Mouse (Mus musculus) liver, postnatal 0 days (tissue): ENCODE data around the gene Hoxa5. TPM values are rescaled to one million over a fixed set of nuclear protein-coding genes. Genes with fewer than 3 reads are reported as not detected.
A peak's percentile ranks its signal among the peaks of the same experiment; 100 is the strongest.

Experiments used
- ATAC-seq: fragments of 200-750 bp; cut with Nextera tagmentation; 2 replicates; pipeline ENCODE4 v1.8.0; 2017; ENCODE audit warnings: mild to moderate bottlenecking, moderate library complexity
- DNase-seq: peaks from one replicate; pipeline ENCODE4 v3.0.0-alpha.2; 2016
- H3K27ac ChIP-seq: fragments of 300-500 bp; sonication (generic); 2 replicates; pipeline ENCODE4 v1.5.1; 2014; ENCODE audit warnings: antibody characterized with exemption, moderate library complexity, mild to moderate bottlenecking, low read depth
- H3K27me3 ChIP-seq: fragments of 300-500 bp; sonication (generic); 2 replicates; pipeline ENCODE4 v1.6.1; 2014; ENCODE audit warnings: low read length, control low read depth, mixed read lengths; ENCODE audit not compliant: insufficient read depth
- H3K36me3 ChIP-seq: fragments of 300-500 bp; sonication (generic); replicated peaks from 2 replicates; pipeline ENCODE4 v1.6.1; 2014; ENCODE audit warnings: mild to moderate bottlenecking, control low read depth, low read length, moderate library complexity, mixed read lengths; ENCODE audit not compliant: insufficient read depth
- H3K4me1 ChIP-seq: fragments of 300-500 bp; sonication (generic); 2 replicates; pipeline ENCODE4 v1.6.1; 2014; ENCODE audit warnings: antibody characterized with exemption, mild to moderate bottlenecking, control low read depth; ENCODE audit not compliant: insufficient read depth
- H3K4me2 ChIP-seq: fragments of 300-500 bp; sonication (generic); 2 replicates; pipeline ENCODE4 v1.6.1; 2014; ENCODE audit warnings: low read depth, mild to moderate bottlenecking, low read length, moderate library complexity, mixed read lengths
- H3K4me3 ChIP-seq: fragments of 300-500 bp; sonication (generic); 2 replicates; pipeline ENCODE4 v1.5.1; 2014; ENCODE audit warnings: low read depth, low read length
- H3K9ac ChIP-seq: fragments of 300-500 bp; sonication (generic); replicated peaks from 2 replicates; pipeline ENCODE4 v1.6.1; 2014; ENCODE audit warnings: mild to moderate bottlenecking, moderate library complexity
- H3K9me3 ChIP-seq: fragments of 300-500 bp; sonication (generic); 2 replicates; pipeline ENCODE4 v1.6.1; 2016; ENCODE audit warnings: mild to moderate bottlenecking, control low read depth, low read length, mixed read lengths
- CTCF ChIP-seq: sonication (generic); IDR thresholded peaks from 2 replicates; pipeline ENCODE4 v1.5.1; 2016; ENCODE audit warnings: antibody characterized with exemption, low read depth
- EP300 ChIP-seq: IDR thresholded peaks from 2 replicates; pipeline ENCODE4 v1.6.1; 2016; ENCODE audit warnings: antibody characterized with exemption, low read depth, mild to moderate bottlenecking
- WGBS: fragments of 180-500 bp; shearing (Covaris S2); extraction: QIAGEN DNeasy Blood & Tissue Kit; methylation state at CpG from one replicate; pipeline ENCODE4 v1.1.7; 2014; ENCODE audit not compliant: insufficient replicate concordance; 5-methylcytosine and 5-hydroxymethylcytosine counted together
- polyA plus RNA-seq: library from polyadenylated mRNA; unstranded; fragments of >200 nt; fragmentation: Nextera tagmentation; extraction: Ambion mirVana; gene quantifications from 2 replicates; pipeline ENCODE4 v1.2.1, GENCODE M21; 2015

Hoxa5 gene
- polyA plus RNA-seq, 1 experiment from 2014 or later: 0.58 TPM

- Histone ChIP-seq H3K4me1 (peaks cover 8% of the 10 kb centered on the region; the same call in 1 of the 2 replicates), H3K4me2 (no peak overlapping the region), H3K9me3 (no peaks in the 10 kb centered on the region), H3K27ac (no peak overlapping the region), H3K9ac (no peak overlapping the region), H3K4me3 (no peak overlapping the region), H3K27me3 (peaks cover 55% of the 10 kb centered on the region), H3K36me3 (no peaks in the 10 kb centered on the region)
- DNase-seq: no peak
- 57% methylated on average over 10 of the region's 10 CpGs for WGBS
- TF ChIP-seq CTCF: no peak
- no peak for TF ChIP-seq EP300
- ATAC-seq: no peak
These were observed 20.9 kb downstream of the Hoxa5 start for GRCm38 (mm10) chr6:52183311-52184080.

- Histone ChIP-seq H3K4me2 (no peak overlapping the region), H3K27me3 (peaks cover 53% of the 10 kb centered on the region), H3K4me3 (no peak overlapping the region), H3K9ac (no peak overlapping the region), H3K36me3 (no peaks in the 10 kb centered on the region), H3K9me3 (no peaks in the 10 kb centered on the region), H3K4me1 (peaks cover 8% of the 10 kb centered on the region; the same call in 1 of the 2 replicates), H3K27ac (no peak overlapping the region)
- ATAC-seq: no peak
- WGBS: 75% methylated on average over 1 of the region's 1 CpGs
- DNase-seq: no peak
- TF ChIP-seq CTCF (no peak), EP300 (no peak)
These were observed 21.6 kb downstream of the Hoxa5 start for GRCm38 (mm10) chr6:52182793-52183192.

- no peak overlapping the region for H3K4me2 ChIP-seq
These were observed 22.4 kb downstream of the Hoxa5 start for GRCm38 (mm10) chr6:52182030-52182429.

GRCm38 (mm10) chr6:52180726-52181125, 23.7 kb downstream of the Hoxa5 start:
- no peak overlapping the region for H3K9ac ChIP-seq
- H3K4me2 ChIP-seq: no peak overlapping the region
- peaks cover 53% of the 10 kb centered on the region for H3K27me3 ChIP-seq
- no peak for ATAC-seq
- 71% methylated on average over 3 of the region's 3 CpGs for WGBS
- peaks cover 8% of the 10 kb centered on the region; the same call in 1 of the 2 replicates for H3K4me1 ChIP-seq
- no peaks in the 10 kb centered on the region for H3K9me3 ChIP-seq
- DNase-seq: no peak
- H3K36me3 ChIP-seq: no peaks in the 10 kb centered on the region
- TF ChIP-seq CTCF (no peak), EP300 (no peak)
- H3K4me3 ChIP-seq: no peak overlapping the region
- no peak overlapping the region for H3K27ac ChIP-seq

More at GRCm38 (mm10) chr6:52182030-52182429, 22.4 kb downstream of the Hoxa5 start:
- no peak for ATAC-seq
- Histone ChIP-seq H3K9ac (no peak overlapping the region), H3K27ac (no peak overlapping the region), H3K27me3 (peaks cover 53% of the 10 kb centered on the region), H3K4me1 (peaks cover 8% of the 10 kb centered on the region; the same call in 1 of the 2 replicates), H3K4me3 (no peak overlapping the region), H3K36me3 (no peaks in the 10 kb centered on the region), H3K9me3 (no peaks in the 10 kb centered on the region)
- no peak for TF ChIP-seq CTCF
- TF ChIP-seq EP300: no peak
- DNase-seq: no peak
- WGBS: 48% methylated on average over 2 of the region's 2 CpGs

GRCm38 (mm10) chr6:52180213-52180710, 24.1 kb downstream of the Hoxa5 start:
- TF ChIP-seq EP300 (no peak), CTCF (no peak)
- H3K27ac ChIP-seq: no peak overlapping the region
- no peak overlapping the region for H3K9ac ChIP-seq
- peaks cover 8% of the 10 kb centered on the region; the same call in 1 of the 2 replicates for H3K4me1 ChIP-seq
- no peaks in the 10 kb centered on the region for H3K36me3 ChIP-seq
- no peak for ATAC-seq
- no peak overlapping the region for H3K4me3 ChIP-seq
- peaks cover 54% of the 10 kb centered on the region for H3K27me3 ChIP-seq
- H3K4me2 ChIP-seq: no peak overlapping the region; the same call in 1 of the 2 replicates
- H3K9me3 ChIP-seq: no peaks in the 10 kb centered on the region
- DNase-seq: no peak
- 57% methylated on average over 11 of the region's 11 CpGs for WGBS

- Histone ChIP-seq H3K36me3 (no peaks in the 10 kb centered on the region), H3K9ac (0 out of 2 replicates have a peak overlapping the region, but pooled peaks have one; percentile 30), H3K4me3 (no peak overlapping the region), H3K4me1 (peaks cover 8% of the 10 kb centered on the region; the same call in 1 of the 2 replicates), H3K4me2 (peak overlapping the region; percentile 35), H3K27me3 (peaks cover 57% of the 10 kb centered on the region), H3K9me3 (no peaks in the 10 kb centered on the region), H3K27ac (no peak overlapping the region)
- ATAC-seq (no peak), DNase-seq (no peak)
- WGBS: 44% methylated on average over 10 of the region's 10 CpGs
- TF ChIP-seq EP300: no peak
These were observed 24.7 kb downstream of the Hoxa5 start for GRCm38 (mm10) chr6:52179690-52180089.
